ENCODE assay signal across 8 mouse cellular contexts in the genomic region with DNA sequence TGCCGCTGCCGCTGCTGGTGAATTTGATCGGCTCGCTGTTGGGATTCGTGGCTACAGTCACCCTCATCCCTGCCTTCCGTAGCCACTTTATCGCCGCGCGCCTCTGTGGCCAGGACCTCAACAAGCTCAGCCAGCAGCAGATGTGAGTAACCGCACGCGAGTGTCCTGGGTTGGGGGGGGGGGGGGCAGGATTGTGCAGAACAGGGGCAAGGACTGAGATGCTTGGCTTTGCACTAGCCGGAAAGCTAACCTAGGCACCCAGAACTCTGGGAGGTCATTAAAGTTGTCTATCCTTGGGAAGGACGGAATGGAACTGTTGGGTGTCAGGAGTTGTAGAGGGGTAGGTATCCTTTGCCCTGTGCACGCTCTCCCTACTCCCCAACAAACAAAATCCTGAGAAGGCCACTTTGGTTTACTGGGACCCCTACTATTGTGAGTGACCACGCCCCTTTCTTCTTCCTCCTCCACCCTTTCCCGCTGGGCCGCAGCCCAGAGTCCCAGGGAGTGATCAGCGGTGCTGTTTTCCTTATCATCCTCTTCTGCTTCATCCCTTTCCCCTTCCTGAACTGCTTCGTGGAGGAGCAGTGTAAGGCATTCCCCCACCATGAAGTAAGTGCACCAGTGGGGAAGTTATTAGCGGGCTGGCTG. TPM values are rescaled to one million over a fixed set of nuclear protein-coding genes. Genes with fewer than 3 reads are reported as not detected.
DNase-seq lines count a peak whose midpoint lies in the region; ATAC-seq and TF ChIP-seq lines count a peak whose summit lies in the region.

No protein-coding gene starts in this region.

- H3K27me3 ChIP-seq in megakaryocyte, embryonic 14.5 days (replicated peaks) = no peaks in the 10 kb centered on the region
- no peaks in the 10 kb centered on the region for H3K27me3 ChIP-seq in liver, embryonic 13.5 days
- H3K27me3 ChIP-seq in neural tube, embryonic 12.5 days (replicated peaks) = no peaks in the 10 kb centered on the region

- H3K4me1 ChIP-seq in megakaryocyte, embryonic 14.5 days = peaks cover 43% of the 10 kb centered on the region
- H3K4me1 ChIP-seq in embryonic fibroblast, embryonic 13.5 days (ENCODE audit: control insufficient read depth, insufficient read depth, low read length) = no peaks in the 10 kb centered on the region
- peaks cover 42% of the 10 kb centered on the region for H3K4me1 ChIP-seq in liver, embryonic 13.5 days (replicated peaks)
- H3K4me1 ChIP-seq in neural tube, embryonic 12.5 days = peaks cover 12% of the 10 kb centered on the region

- TF ChIP-seq CTCF in embryonic fibroblast, embryonic 13.5 days (IDR thresholded peaks at IDR 0.05; ENCODE audit: borderline replicate concordance, insufficient read depth, low read length) = no peak

- H3K4me3 ChIP-seq in megakaryocyte, embryonic 14.5 days (replicated peaks) = peak overlapping the region; percentile 96
- H3K4me3 ChIP-seq in embryonic fibroblast, embryonic 13.5 days (ENCODE audit: insufficient read depth, low read length) = peak overlapping the region; percentile 80
- H3K4me3 ChIP-seq in liver, embryonic 13.5 days (replicated peaks) = peak overlapping the region; percentile 75
- H3K4me3 ChIP-seq in neural tube, embryonic 12.5 days = peak overlapping the region; percentile 78

- ATAC-seq in megakaryocyte, adult 5-6 weeks (ENCODE audit: poor library complexity, severe bottlenecking) = no peak
- peak; percentile 49 for ATAC-seq in liver, embryonic 13.5 days (ENCODE audit: low read depth)
- ATAC-seq in neural tube, embryonic 12.5 days (ENCODE audit: low FRiP score, low read depth) = peak; percentile 37

- H3K9ac ChIP-seq in liver, embryonic 13.5 days = peak overlapping the region; percentile 87
- H3K9ac ChIP-seq in neural tube, embryonic 12.5 days = peak overlapping the region; percentile 77

- WGBS in liver, embryonic 13.5 days (ENCODE audit: insufficient replicate concordance) = under 1% methylated on average over 22 of the region's 22 CpGs
- WGBS in neural tube, embryonic 12.5 days = 1% methylated on average over 22 of the region's 22 CpGs

- no peaks in the 10 kb centered on the region for H3K9me3 ChIP-seq in megakaryocyte, embryonic 14.5 days
- no peaks in the 10 kb centered on the region for H3K9me3 ChIP-seq in liver, embryonic 13.5 days (replicated peaks)
- H3K9me3 ChIP-seq in neural tube, embryonic 12.5 days = no peaks in the 10 kb centered on the region

- H3K4me2 ChIP-seq in liver, embryonic 13.5 days = peak overlapping the region; percentile 87
- H3K4me2 ChIP-seq in neural tube, embryonic 12.5 days (replicated peaks) = peak overlapping the region; percentile 83

- TF ChIP-seq POLR2A in embryonic fibroblast, embryonic 13.5 days (IDR thresholded peaks at IDR 0.05; ENCODE audit: low read depth, low read length) = peak; percentile 41; the same call in 1 of the 2 replicates

- DNase-seq in heart, postnatal 4 days = peak; percentile 59
- no peak for DNase-seq in liver, embryonic 13.5 days
- no peak for DNase-seq in right cerebral cortex, postnatal 4 days
- no peak for DNase-seq in cerebellum, postnatal 4 days (ENCODE audit: low spot score in 2 of 2)

- peaks cover 37% of the 10 kb centered on the region for H3K36me3 ChIP-seq in megakaryocyte, embryonic 14.5 days (replicated peaks; ENCODE audit: low read length)
- peaks cover 39% of the 10 kb centered on the region for H3K36me3 ChIP-seq in liver, embryonic 13.5 days
- peaks cover 26% of the 10 kb centered on the region for H3K36me3 ChIP-seq in neural tube, embryonic 12.5 days

- peak overlapping the region; percentile 80 for H3K27ac ChIP-seq in embryonic fibroblast, embryonic 13.5 days (ENCODE audit: insufficient read depth, low read length)
- peak overlapping the region; percentile 91 for H3K27ac ChIP-seq in liver, embryonic 13.5 days
- H3K27ac ChIP-seq in neural tube, embryonic 12.5 days = peak overlapping the region; percentile 60; the same call in 1 of the 2 replicates

RNA-seq across cellular contexts. Expression of a gene that starts 1.4 kb away (rescaled TPM):
- polyA plus RNA-seq in megakaryocyte, embryonic 14.5 days (2012; ENCODE audit: insufficient read depth, low replicate concordance) = 7.1 and 9.5 TPM in 2 replicates
- total RNA-seq in megakaryocyte, adult 5-6 weeks (2015) = 37.7 and 39.4 TPM in 2 replicates
- 15.2 and 17.4 TPM in 2 replicates for total RNA-seq in megakaryocyte, adult 5-6 weeks (2017)
- polyA plus RNA-seq in embryonic fibroblast, embryonic 13.5 days (2011; ENCODE audit: insufficient read length, low read depth, missing spikeins) = 39.7 and 54.7 TPM in 2 replicates
- total RNA-seq in heart, postnatal 4 days (2021) = 10 to 100 TPM; 24.1 to 25.0 TPM
- 20.7 and 23.0 TPM in 2 replicates for polyA plus RNA-seq in liver, embryonic 13.5 days (2015; fragmentation: Nextera tagmentation; extraction: Ambion mirVana)
- polyA plus RNA-seq in neural tube, embryonic 12.5 days (2016; fragmentation: Nextera tagmentation; extraction: Ambion mirVana) = 34.6 and 39.1 TPM in 2 replicates

RNA-seq across cellular contexts. Expression of a gene that starts 7.1 kb away (rescaled TPM):
- 44.6 and 94.5 TPM in 2 replicates for polyA plus RNA-seq in megakaryocyte, embryonic 14.5 days (2012; ENCODE audit: insufficient read depth, low replicate concordance)
- 12.0 and 16.4 TPM in 2 replicates for total RNA-seq in megakaryocyte, adult 5-6 weeks (2015)
- total RNA-seq in megakaryocyte, adult 5-6 weeks (2017) = 11.0 and 13.4 TPM in 2 replicates
- polyA plus RNA-seq in embryonic fibroblast, embryonic 13.5 days (2011; ENCODE audit: insufficient read length, low read depth, missing spikeins) = 9.4 and 10.5 TPM in 2 replicates
- total RNA-seq in heart, postnatal 4 days (2021) = 10 to 100 TPM; 16.3 to 16.5 TPM
- polyA plus RNA-seq in liver, embryonic 13.5 days (2015; fragmentation: Nextera tagmentation; extraction: Ambion mirVana) = 6.4 and 8.2 TPM in 2 replicates
- 25.3 and 26.9 TPM in 2 replicates for polyA plus RNA-seq in neural tube, embryonic 12.5 days (2016; fragmentation: Nextera tagmentation; extraction: Ambion mirVana)

RNA-seq across cellular contexts. Expression of a gene that starts 7.3 kb away (rescaled TPM):
- polyA plus RNA-seq in megakaryocyte, embryonic 14.5 days (2012; ENCODE audit: insufficient read depth, low replicate concordance) = 416 and 1,650 TPM in 2 replicates
- 136 and 144 TPM in 2 replicates for total RNA-seq in megakaryocyte, adult 5-6 weeks (2015)
- 239 and 262 TPM in 2 replicates for total RNA-seq in megakaryocyte, adult 5-6 weeks (2017)
- polyA plus RNA-seq in embryonic fibroblast, embryonic 13.5 days (2011; ENCODE audit: insufficient read length, low read depth, missing spikeins) = 50.9 and 74.7 TPM in 2 replicates
- total RNA-seq in heart, postnatal 4 days (2021) = 100 to 1,000 TPM; 157 to 164 TPM
- polyA plus RNA-seq in liver, embryonic 13.5 days (2015; fragmentation: Nextera tagmentation; extraction: Ambion mirVana) = 208 and 210 TPM in 2 replicates
- polyA plus RNA-seq in neural tube, embryonic 12.5 days (2016; fragmentation: Nextera tagmentation; extraction: Ambion mirVana) = 281 and 302 TPM in 2 replicates

RNA-seq across cellular contexts. Expression of a gene that starts 16.8 kb away (rescaled TPM):
- 51.1 and 76.9 TPM in 2 replicates for polyA plus RNA-seq in megakaryocyte, embryonic 14.5 days (2012; ENCODE audit: insufficient read depth, low replicate concordance)
- total RNA-seq in megakaryocyte, adult 5-6 weeks (2015) = 63.1 and 83.4 TPM in 2 replicates
- total RNA-seq in megakaryocyte, adult 5-6 weeks (2017) = 31.2 and 41.1 TPM in 2 replicates
- 46.8 and 51.9 TPM in 2 replicates for polyA plus RNA-seq in embryonic fibroblast, embryonic 13.5 days (2011; ENCODE audit: insufficient read length, low read depth, missing spikeins)
- total RNA-seq in heart, postnatal 4 days (2021) = 10 to 100 TPM; 54.0 to 60.6 TPM
- 1,411 and 1,456 TPM in 2 replicates for polyA plus RNA-seq in liver, embryonic 13.5 days (2015; fragmentation: Nextera tagmentation; extraction: Ambion mirVana)
- polyA plus RNA-seq in neural tube, embryonic 12.5 days (2016; fragmentation: Nextera tagmentation; extraction: Ambion mirVana) = 92.8 and 95.0 TPM in 2 replicates

RNA-seq across cellular contexts. Expression of a gene that starts 21.7 kb away (rescaled TPM):
- 1.3 and 4.9 TPM in 2 replicates for polyA plus RNA-seq in megakaryocyte, embryonic 14.5 days (2012; ENCODE audit: insufficient read depth, low replicate concordance)
- total RNA-seq in megakaryocyte, adult 5-6 weeks (2015) = 12.3 and 18.4 TPM in 2 replicates
- 13.1 and 15.3 TPM in 2 replicates for total RNA-seq in megakaryocyte, adult 5-6 weeks (2017)
- polyA plus RNA-seq in embryonic fibroblast, embryonic 13.5 days (2011; ENCODE audit: insufficient read length, low read depth, missing spikeins) = 13.4 and 16.4 TPM in 2 replicates
- 10 to 100 TPM; 15.4 to 16.3 TPM for total RNA-seq in heart, postnatal 4 days (2021)
- 11.4 and 11.5 TPM in 2 replicates for polyA plus RNA-seq in liver, embryonic 13.5 days (2015; fragmentation: Nextera tagmentation; extraction: Ambion mirVana)
- 31.2 and 33.5 TPM in 2 replicates for polyA plus RNA-seq in neural tube, embryonic 12.5 days (2016; fragmentation: Nextera tagmentation; extraction: Ambion mirVana)
